Mouse (Mus musculus) heart, embryonic 13.5 days (tissue): ENCODE data around the gene Pter. TPM values are rescaled to one million over a fixed set of nuclear protein-coding genes. Genes with fewer than 3 reads are reported as not detected.

Experiments
- ATAC-seq: fragments of 200-750 bp; cut with Nextera tagmentation; 2 replicates; pipeline ENCODE4 v1.8.0; 2017; ENCODE audit warnings: moderate TSS enrichment; ENCODE audit not compliant: insufficient number of reproducible peaks, low FRiP score, low TSS enrichment; ENCODE audit errors: extremely low read depth
- H3K27ac ChIP-seq: fragments of 300-500 bp; sonication (generic); replicated peaks from 2 replicates; pipeline ENCODE4 v1.5.1; 2015; ENCODE audit warnings: moderate library complexity, mild to moderate bottlenecking, inconsistent platforms
- H3K27me3 ChIP-seq: fragments of 300-500 bp; sonication (generic); replicated peaks from 2 replicates; pipeline ENCODE4 v1.6.1; 2015; ENCODE audit warnings: mild to moderate bottlenecking, inconsistent platforms
- H3K36me3 ChIP-seq: fragments of 300-500 bp; sonication (generic); 2 replicates; pipeline ENCODE4 v1.6.1; 2015; ENCODE audit warnings: mild to moderate bottlenecking, inconsistent platforms
- H3K4me1 ChIP-seq: fragments of 300-500 bp; sonication (generic); 2 replicates; pipeline ENCODE4 v1.6.1; 2015; ENCODE audit warnings: inconsistent platforms
- H3K4me2 ChIP-seq: fragments of 300-500 bp; sonication (generic); 2 replicates; pipeline ENCODE4 v1.6.1; 2015; ENCODE audit warnings: inconsistent platforms, mild to moderate bottlenecking, moderate library complexity
- H3K4me3 ChIP-seq: fragments of 300-500 bp; sonication (generic); 2 replicates; pipeline ENCODE4 v1.5.1; 2015; ENCODE audit warnings: moderate library complexity, mild to moderate bottlenecking, inconsistent platforms
- H3K9ac ChIP-seq: fragments of 300-500 bp; sonication (generic); 2 replicates; pipeline ENCODE4 v1.6.1; 2015; ENCODE audit warnings: inconsistent platforms, mild to moderate bottlenecking, moderate library complexity
- H3K9me3 ChIP-seq: fragments of 300-500 bp; sonication (generic); 2 replicates; pipeline ENCODE4 v1.6.1; 2016; ENCODE audit warnings: inconsistent platforms
- WGBS: fragments of 180-500 bp; shearing (Covaris S2); methylation state at CpG from one replicate; pipeline ENCODE4 v1.1.7; 2015; ENCODE audit warnings: mixed read lengths; 5-methylcytosine and 5-hydroxymethylcytosine counted together
- polyA plus RNA-seq: library from polyadenylated mRNA; unstranded; fragments of >200 nt; fragmentation: Nextera tagmentation; extraction: Ambion mirVana; gene quantifications from 2 replicates; pipeline ENCODE4 v1.2.1, GENCODE M21; 2015

The Pter gene
- polyA plus RNA-seq, result 25.0 and 32.5 TPM in 2 replicates

DNA sequence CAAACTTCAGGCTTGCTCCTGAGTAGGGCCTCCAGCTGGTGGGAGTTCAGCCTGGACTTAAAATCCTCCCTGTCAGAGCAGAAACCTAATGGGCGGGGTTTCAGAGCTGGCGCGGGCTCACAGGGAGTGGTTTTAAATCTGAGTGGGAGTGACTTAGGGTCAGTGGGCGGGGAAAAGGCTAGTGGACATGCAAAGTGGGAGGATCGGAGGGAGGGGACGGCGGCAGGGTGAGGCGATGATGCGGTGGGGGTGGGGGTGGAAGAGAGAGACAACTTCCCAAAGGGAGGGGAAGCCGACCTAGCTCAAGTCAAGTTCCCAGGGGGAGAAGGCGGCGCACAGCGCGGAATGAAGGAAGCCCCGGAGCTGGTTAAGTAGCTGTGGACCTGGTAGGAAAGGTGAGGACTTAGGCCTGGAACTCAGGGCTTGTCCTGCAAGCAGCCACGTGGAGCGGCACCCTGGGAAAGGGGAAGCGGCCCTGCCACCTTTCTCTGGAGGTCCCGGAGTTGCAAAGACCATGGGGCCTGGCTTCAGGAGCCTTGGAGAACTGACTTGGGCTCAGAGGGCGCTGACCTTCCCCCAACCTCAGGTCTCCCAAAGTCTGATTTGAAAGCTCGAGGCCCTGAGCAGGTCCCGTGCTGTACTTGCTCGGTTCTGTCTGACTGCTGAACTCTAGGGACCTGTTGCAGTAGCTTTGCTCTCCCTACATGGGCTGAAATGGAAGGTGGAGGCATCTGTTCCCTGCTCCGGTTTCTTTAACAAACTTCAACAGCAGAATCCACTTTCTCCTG is at the start of gene Pter:
Pter (plus strand) TSS at position 238 of the 788 bp plus-strand sequence.
- H3K27me3 ChIP-seq, result no peaks in the 10 kb centered on the region
- H3K4me1 ChIP-seq, result peaks cover 31% of the 10 kb centered on the region
- no peaks in the 10 kb centered on the region for H3K9me3 ChIP-seq
- peak; percentile 96 for ATAC-seq
- peak within 1 kb of the TSS; percentile 88 for H3K9ac ChIP-seq
- H3K36me3 ChIP-seq, result no peaks in the 10 kb centered on the region
- peak within 1 kb of the TSS; percentile 74 for H3K4me3 ChIP-seq
- H3K27ac ChIP-seq, result peak within 1 kb of the TSS; percentile 89
- H3K4me2 ChIP-seq, result peak within 1 kb of the TSS; percentile 89
- WGBS, result 1% methylated on average over 24 of the region's 24 CpGs

DNA sequence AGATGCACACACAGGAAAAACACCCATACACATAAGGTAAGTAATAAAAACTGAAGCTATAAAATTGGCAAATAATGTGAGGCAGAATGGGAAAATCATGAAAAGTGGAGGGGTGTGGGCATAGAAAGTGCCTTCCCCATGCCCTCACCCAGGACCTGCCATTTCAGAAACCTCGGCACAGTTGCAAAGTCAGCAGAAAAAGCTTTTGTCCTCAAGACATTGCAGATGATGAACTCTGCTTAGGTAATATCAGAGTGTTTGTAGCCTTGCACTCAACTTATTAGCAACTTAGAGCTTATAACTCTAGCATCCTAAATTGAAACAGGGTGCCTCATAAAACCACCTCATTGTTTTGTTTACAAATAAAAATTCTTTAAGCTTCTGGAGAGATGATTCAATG is 49.6 kb upstream of the Pter start:
- Histone ChIP-seq H3K36me3 (no peaks in the 10 kb centered on the region), H3K27me3 (no peaks in the 10 kb centered on the region), H3K9ac (no peak overlapping the region), H3K4me2 (no peak overlapping the region), H3K27ac (no peak overlapping the region), H3K4me3 (no peak overlapping the region), H3K9me3 (no peaks in the 10 kb centered on the region), H3K4me1 (no peaks in the 10 kb centered on the region)
- ATAC-seq, result no peak
- WGBS, result 79% methylated on average over 1 of the region's 1 CpGs

DNA sequence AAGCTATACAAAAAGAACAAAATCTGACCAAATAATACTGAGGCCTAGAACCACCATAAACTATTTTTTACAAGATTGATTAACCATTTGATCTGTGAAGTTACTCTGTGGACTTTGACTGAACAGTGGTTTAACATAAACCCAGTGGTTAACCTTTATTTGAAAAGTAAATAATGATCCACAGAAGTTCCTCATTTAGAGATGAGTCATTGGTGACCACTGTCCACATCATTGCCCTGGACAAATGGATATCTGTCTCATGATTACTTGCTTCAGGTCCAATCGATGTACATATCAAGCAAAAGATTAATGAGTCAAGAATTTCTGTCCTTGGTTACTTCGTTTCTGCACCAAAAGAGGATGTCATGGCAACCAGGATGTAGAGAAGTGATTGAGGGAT is 44.3 kb upstream of the Pter start:
- Histone ChIP-seq H3K9ac (no peak overlapping the region), H3K4me2 (no peak overlapping the region)
- 62% methylated on average over 2 of the region's 2 CpGs for WGBS

DNA sequence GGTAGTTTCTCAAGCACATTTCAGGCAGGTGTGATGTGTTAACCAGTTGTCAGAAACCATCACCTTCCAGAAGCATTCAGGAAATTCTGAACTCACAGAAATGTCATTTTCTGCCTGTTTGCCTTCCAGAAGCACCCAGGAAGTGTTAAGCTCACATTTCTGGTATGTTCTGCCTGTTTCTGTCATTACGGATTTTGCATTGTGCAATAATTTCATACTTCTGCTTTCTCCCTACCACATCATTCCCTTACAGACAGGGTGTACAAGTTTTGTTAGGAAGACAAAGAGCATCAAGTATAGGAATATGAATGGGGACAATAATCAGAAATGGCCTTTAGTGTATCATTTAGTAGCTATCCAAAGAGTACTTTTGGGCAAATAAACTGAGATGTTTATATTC is 42.8 kb upstream of the Pter start:
- no peak overlapping the region for H3K4me2 ChIP-seq
- 74% methylated on average over 1 of the region's 1 CpGs for WGBS
- no peak for ATAC-seq

More for the DNA sequence above, 44.3 kb upstream of the Pter start:
- no peaks in the 10 kb centered on the region for H3K9me3 ChIP-seq
- H3K27ac ChIP-seq, result no peak overlapping the region
- H3K36me3 ChIP-seq, result no peaks in the 10 kb centered on the region
- H3K27me3 ChIP-seq, result no peaks in the 10 kb centered on the region
- no peak overlapping the region for H3K4me3 ChIP-seq
- ATAC-seq, result no peak
- no peaks in the 10 kb centered on the region for H3K4me1 ChIP-seq

DNA sequence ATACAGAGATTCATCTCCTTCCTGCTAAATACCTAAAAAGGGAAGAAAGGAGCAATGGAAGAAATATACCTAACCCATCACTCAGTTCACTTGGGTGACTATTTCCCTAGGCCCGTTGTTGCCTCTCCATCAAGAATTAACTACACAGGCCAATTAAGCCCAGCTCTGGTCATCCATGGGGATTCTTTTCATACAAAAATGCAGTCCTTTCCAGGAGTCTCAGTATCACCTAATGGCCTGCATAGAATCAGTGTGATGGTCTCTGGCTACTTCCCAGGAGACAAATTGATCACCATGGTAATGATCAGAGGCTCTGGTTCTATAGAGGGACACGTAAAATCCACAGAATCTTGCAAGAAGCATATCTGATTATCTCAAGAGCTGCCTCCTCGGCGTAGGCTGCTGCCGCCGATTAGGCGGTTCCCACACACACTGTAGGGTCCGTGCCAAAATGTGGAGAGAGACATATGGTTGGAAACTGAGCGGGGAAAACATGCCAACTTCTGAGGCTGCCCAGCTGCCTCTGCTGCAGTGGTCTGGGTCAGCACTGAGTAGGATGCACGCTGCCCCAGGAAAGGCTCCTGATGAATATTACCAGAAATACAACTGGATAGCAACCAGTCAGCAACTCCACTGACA is 40.4 kb upstream of the Pter start:
- no peaks in the 10 kb centered on the region for H3K27me3 ChIP-seq
- H3K27ac ChIP-seq, result no peak overlapping the region
- no peak overlapping the region for H3K4me3 ChIP-seq
- ATAC-seq, result no peak
- no peaks in the 10 kb centered on the region for H3K36me3 ChIP-seq
- H3K4me1 ChIP-seq, result no peaks in the 10 kb centered on the region
- H3K4me2 ChIP-seq, result no peak overlapping the region
- WGBS, result 69% methylated on average over 10 of the region's 10 CpGs
- H3K9ac ChIP-seq, result no peak overlapping the region
- no peaks in the 10 kb centered on the region for H3K9me3 ChIP-seq

More for the DNA sequence above, 42.8 kb upstream of the Pter start:
- Histone ChIP-seq H3K27me3 (no peaks in the 10 kb centered on the region), H3K9ac (no peak overlapping the region), H3K27ac (no peak overlapping the region), H3K9me3 (no peaks in the 10 kb centered on the region), H3K4me3 (no peak overlapping the region), H3K4me1 (no peaks in the 10 kb centered on the region), H3K36me3 (no peaks in the 10 kb centered on the region)

DNA sequence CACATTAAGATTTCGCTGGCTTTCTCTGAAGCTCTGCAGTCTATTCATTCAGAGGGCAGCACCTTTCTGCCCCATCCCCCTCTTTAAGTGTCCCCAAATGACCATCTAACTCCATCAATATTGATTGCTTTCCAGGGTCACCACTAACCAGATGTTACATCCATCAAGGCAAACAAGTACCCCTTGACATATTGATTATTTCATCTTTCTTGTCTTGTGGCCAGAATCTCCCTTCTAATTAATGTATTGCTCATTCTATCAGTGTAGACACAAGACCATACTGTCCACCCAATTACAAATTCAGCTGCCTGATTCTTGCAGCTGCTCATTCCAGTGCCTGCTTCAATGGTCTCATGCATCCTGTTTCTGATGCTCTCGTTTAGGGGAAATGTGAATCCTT is 36.8 kb upstream of the Pter start:
- Histone ChIP-seq H3K27ac (no peak overlapping the region), H3K9me3 (no peaks in the 10 kb centered on the region), H3K4me3 (no peak overlapping the region), H3K36me3 (no peaks in the 10 kb centered on the region), H3K27me3 (no peaks in the 10 kb centered on the region), H3K4me1 (no peaks in the 10 kb centered on the region), H3K4me2 (no peak overlapping the region), H3K9ac (no peak overlapping the region)
- WGBS, result 60% methylated on average over 2 of the region's 2 CpGs
- no peak for ATAC-seq

DNA sequence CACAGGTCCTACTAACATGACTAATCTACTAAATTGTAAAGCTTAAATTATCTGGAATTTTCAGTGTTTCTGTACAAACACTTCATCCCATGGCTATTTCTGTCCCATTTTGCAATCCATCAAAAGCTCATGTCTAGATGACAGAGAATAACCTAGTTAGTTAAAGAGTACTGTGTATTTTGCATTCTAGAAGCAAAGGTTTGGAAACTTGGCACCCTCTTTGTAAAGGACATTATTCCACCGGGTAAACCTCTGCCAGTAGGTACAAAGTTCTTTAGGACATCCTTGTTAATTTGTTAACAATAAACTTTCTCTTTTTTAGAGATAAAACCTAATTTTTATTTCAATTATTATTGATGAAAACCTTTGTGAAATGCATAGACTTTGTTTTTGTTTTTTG is 18.1 kb upstream of the Pter start:
- no peak overlapping the region for H3K27ac ChIP-seq
- H3K4me1 ChIP-seq, result no peaks in the 10 kb centered on the region
- no peak for ATAC-seq
- H3K36me3 ChIP-seq, result no peaks in the 10 kb centered on the region
- no peak overlapping the region for H3K4me3 ChIP-seq
- no peaks in the 10 kb centered on the region for H3K27me3 ChIP-seq
- no peaks in the 10 kb centered on the region for H3K9me3 ChIP-seq
- no peak overlapping the region for H3K4me2 ChIP-seq
- H3K9ac ChIP-seq, result no peak overlapping the region
- 73% methylated on average over 1 of the region's 1 CpGs for WGBS

DNA sequence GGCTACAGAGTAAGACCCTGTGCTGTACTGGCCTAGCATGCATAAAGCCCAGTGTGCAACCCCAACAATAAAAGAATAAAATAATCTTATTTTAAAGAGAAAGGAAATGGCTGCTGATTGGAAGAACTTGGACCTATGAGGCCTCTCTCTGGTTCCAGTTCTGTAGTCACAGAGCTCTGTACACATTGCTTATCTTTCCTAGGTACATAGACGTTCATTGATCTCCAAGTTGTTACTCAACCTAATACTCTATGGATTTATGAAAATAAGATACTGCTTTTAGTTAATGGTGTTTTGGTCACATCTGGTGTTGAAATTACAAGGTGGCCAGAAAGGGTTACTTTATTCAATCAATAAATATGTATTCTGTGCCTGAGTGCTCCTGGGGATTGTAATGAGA is 1.8 kb downstream of the Pter start:
- Histone ChIP-seq H3K27ac (no peak overlapping the region), H3K36me3 (no peaks in the 10 kb centered on the region), H3K27me3 (no peaks in the 10 kb centered on the region), H3K4me1 (peaks cover 41% of the 10 kb centered on the region), H3K9ac (no peak overlapping the region), H3K4me2 (peak overlapping the region; percentile 89), H3K9me3 (no peaks in the 10 kb centered on the region), H3K4me3 (no peak overlapping the region)
- 75% methylated on average over 1 of the region's 1 CpGs for WGBS
- no peak for ATAC-seq

DNA sequence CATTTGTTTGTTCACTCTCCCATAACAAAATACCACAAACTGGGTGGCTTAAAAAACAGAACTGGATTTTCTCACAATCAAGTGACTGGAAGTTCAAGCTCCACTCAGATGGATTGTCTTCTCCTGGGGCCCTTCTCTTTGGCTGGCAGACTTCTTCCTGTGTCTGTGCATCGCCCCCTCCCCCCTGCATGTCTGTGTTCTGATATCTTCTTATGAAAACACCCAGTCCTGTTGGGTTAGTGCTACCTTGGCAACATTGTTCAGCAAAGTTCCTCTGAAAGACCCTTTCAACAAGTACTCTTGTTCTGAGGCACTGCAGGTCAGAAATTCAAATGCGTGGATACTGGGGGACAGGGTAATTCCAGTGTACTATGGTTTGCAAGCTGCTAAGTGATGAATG is 6.5 kb downstream of the Pter start:
- no peak for ATAC-seq
- Histone ChIP-seq H3K27me3 (no peaks in the 10 kb centered on the region), H3K4me2 (0 out of 2 replicates have a peak overlapping the region, but pooled peaks have one; percentile 4), H3K4me3 (no peak overlapping the region), H3K9me3 (no peaks in the 10 kb centered on the region), H3K36me3 (peaks cover 6% of the 10 kb centered on the region), H3K4me1 (peaks cover 32% of the 10 kb centered on the region), H3K9ac (no peak overlapping the region), H3K27ac (peak overlapping the region; percentile 76)
- WGBS, result 31% methylated on average over 2 of the region's 2 CpGs

DNA sequence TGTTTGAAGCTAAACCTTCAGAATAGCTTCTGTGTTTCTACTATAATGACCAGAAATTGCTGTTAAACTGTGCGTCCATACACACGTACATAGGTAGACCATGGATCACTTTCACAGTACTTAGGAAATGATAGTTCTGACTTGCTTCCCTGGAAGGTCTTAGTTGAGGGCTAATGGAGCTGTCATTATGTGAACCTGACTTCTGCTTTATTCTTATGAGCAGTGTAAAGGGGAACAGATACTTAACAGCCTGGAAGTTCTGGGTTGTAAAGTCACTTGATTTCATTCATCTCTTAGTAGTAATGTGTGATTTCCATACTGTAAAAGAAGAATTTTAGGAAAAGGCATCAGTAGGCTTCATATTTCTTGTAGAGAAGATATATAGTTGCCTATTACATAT is 10.1 kb downstream of the Pter start:
- WGBS, result 88% methylated on average over 2 of the region's 2 CpGs

DNA sequence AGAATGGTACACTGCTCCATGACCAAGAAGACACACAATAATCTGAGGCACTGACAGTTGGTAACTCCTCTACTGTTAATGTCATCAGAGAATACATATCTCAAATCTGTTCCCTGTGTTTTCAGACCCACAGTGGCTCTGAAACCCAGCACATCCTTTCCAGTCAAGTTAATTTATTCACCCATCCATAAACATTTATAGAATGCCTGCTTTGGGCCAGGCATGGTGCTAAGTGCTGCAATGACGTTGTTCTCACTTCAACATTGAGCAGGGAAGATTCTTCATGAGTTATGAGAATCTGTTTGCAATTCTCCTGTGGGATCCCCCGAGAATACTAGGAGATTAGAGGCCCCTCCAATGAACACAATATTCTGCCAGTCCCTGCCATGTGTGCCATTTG is 11.4 kb downstream of the Pter start:
- Histone ChIP-seq H3K27me3 (no peaks in the 10 kb centered on the region), H3K36me3 (peaks cover 6% of the 10 kb centered on the region), H3K27ac (no peak overlapping the region), H3K9ac (no peak overlapping the region), H3K4me2 (no peak overlapping the region), H3K9me3 (no peaks in the 10 kb centered on the region), H3K4me1 (peaks cover 3% of the 10 kb centered on the region), H3K4me3 (no peak overlapping the region)
- 69% methylated on average over 2 of the region's 2 CpGs for WGBS
- ATAC-seq, result no peak

More for the DNA sequence above, 10.1 kb downstream of the Pter start:
- peaks cover 11% of the 10 kb centered on the region for H3K4me1 ChIP-seq
- H3K4me3 ChIP-seq, result no peak overlapping the region
- H3K27me3 ChIP-seq, result no peaks in the 10 kb centered on the region
- H3K36me3 ChIP-seq, result peaks cover 6% of the 10 kb centered on the region
- no peak overlapping the region for H3K4me2 ChIP-seq
- no peak overlapping the region for H3K27ac ChIP-seq
- H3K9ac ChIP-seq, result no peak overlapping the region
- no peak for ATAC-seq
- H3K9me3 ChIP-seq, result no peaks in the 10 kb centered on the region
